Mouse (Mus musculus) liver, postnatal 0 days (tissue): ENCODE measurements around the gene Atad5.

Experiments used
- CTCF ChIP-seq: sonication (generic); IDR thresholded peaks from 2 replicates; pipeline ENCODE4 v1.5.1; 2016; ENCODE audit warnings: antibody characterized with exemption, low read depth
- EP300 ChIP-seq: IDR thresholded peaks from 2 replicates; pipeline ENCODE4 v1.6.1; 2016; ENCODE audit warnings: antibody characterized with exemption, low read depth, mild to moderate bottlenecking

DNA sequence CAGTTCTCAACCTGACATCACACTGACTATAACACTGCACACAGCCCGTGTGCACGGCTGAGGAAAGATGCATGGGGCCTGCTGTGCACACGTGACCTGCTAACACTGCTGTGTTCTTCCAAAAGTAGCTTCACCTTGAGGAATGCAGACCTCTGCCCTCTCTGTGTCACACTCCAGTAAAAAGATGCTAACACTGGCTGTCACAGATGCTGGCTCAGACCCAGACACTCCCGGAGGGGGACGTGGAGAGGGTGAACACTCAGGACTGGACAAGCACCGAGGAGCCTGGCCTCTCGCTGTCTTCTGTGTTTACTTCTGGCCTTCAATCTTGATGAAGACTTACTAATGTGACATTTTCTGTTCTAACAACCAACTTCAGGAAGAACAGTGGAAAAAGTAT, 42.3 kb upstream of the Atad5 start:
- no peak for TF ChIP-seq EP300
- no peak for TF ChIP-seq CTCF
